Mouse (Mus musculus): ENCODE results near the gene Rab8b. TPM values are rescaled to one million over a fixed set of nuclear protein-coding genes. Genes with fewer than 3 reads are reported as not detected.

Gene Rab8b
- total and polyA plus RNA-seq, 2 experiments from 2014 or later = 20.7 to 30.7 TPM

- no peaks in the 10 kb centered on the region for H3K9me3 ChIP-seq (ENCODE audit: low read length)
- DNase-seq = peak; percentile 68
- no peaks in the 10 kb centered on the region for H3K27me3 ChIP-seq (ENCODE audit: insufficient read depth, low read length)
- 0 out of 2 replicates have a peak, but pooled peaks have one; percentile 16 for ATAC-seq
- no peak for TF ChIP-seq CTCF (IDR thresholded peaks at IDR 0.05; ENCODE audit: low read depth)
- no peak overlapping the region for H3K4me3 ChIP-seq (ENCODE audit: low read depth, low read length)
- no peaks in the 10 kb centered on the region for H3K4me1 ChIP-seq (ENCODE audit: insufficient read depth)
- H3K27ac ChIP-seq (ENCODE audit: low read depth, low read length) = no peak overlapping the region
- no peak overlapping the region for H3K4me2 ChIP-seq (ENCODE audit: low read depth)
- no peaks in the 10 kb centered on the region for H3K36me3 ChIP-seq (ENCODE audit: insufficient read depth)
- WGBS = 44% methylated on average over 8 of the region's 8 CpGs
- no peak overlapping the region for H3K9ac ChIP-seq
Measured at GRCm38 (mm10) chr9:66927696-66928402, 8.4 kb upstream of the Rab8b start.

GRCm38 (mm10) chr9:66925853-66926252 is 6.4 kb upstream of the Rab8b start:
- DNase-seq (no peak), ATAC-seq (no peak)
- no peaks in the 10 kb centered on the region for H3K36me3 ChIP-seq (ENCODE audit: insufficient read depth)
- H3K4me2 ChIP-seq (ENCODE audit: low read depth) = no peak overlapping the region
- WGBS = 78% methylated on average over 3 of the region's 3 CpGs
- H3K27me3 ChIP-seq (ENCODE audit: insufficient read depth, low read length) = no peaks in the 10 kb centered on the region
- H3K4me3 ChIP-seq (ENCODE audit: low read depth, low read length) = no peak overlapping the region
- H3K27ac ChIP-seq (ENCODE audit: low read depth, low read length) = no peak overlapping the region
- H3K9ac ChIP-seq = no peak overlapping the region
- H3K9me3 ChIP-seq (ENCODE audit: low read length) = no peaks in the 10 kb centered on the region
- no peaks in the 10 kb centered on the region for H3K4me1 ChIP-seq (ENCODE audit: insufficient read depth)
- TF ChIP-seq CTCF (IDR thresholded peaks at IDR 0.05; ENCODE audit: low read depth) = no peak

GRCm38 (mm10) chr9:66922076-66922475 is 2.6 kb upstream of the Rab8b start:
- no peak overlapping the region for H3K4me2 ChIP-seq (ENCODE audit: low read depth)
- H3K27me3 ChIP-seq (ENCODE audit: insufficient read depth, low read length) = no peaks in the 10 kb centered on the region
- no peak for DNase-seq
- no peak for ATAC-seq
- H3K9me3 ChIP-seq (ENCODE audit: low read length) = no peaks in the 10 kb centered on the region
- H3K36me3 ChIP-seq (ENCODE audit: insufficient read depth) = no peaks in the 10 kb centered on the region
- peaks cover 8% of the 10 kb centered on the region for H3K4me1 ChIP-seq (ENCODE audit: insufficient read depth)
- WGBS = 98% methylated on average over 1 of the region's 1 CpGs
- H3K4me3 ChIP-seq (ENCODE audit: low read depth, low read length) = no peak overlapping the region
- no peak overlapping the region for H3K9ac ChIP-seq
- H3K27ac ChIP-seq (ENCODE audit: low read depth, low read length) = no peak overlapping the region
- 0 out of 2 replicates have a peak, but pooled peaks have one; percentile 18 for TF ChIP-seq CTCF (IDR thresholded peaks at IDR 0.05; ENCODE audit: low read depth)

- WGBS = 8% methylated on average over 6 of the region's 6 CpGs
- Histone ChIP-seq H3K4me1 (ENCODE audit: insufficient read depth) (peaks cover 8% of the 10 kb centered on the region), H3K9me3 (ENCODE audit: low read length) (no peaks in the 10 kb centered on the region), H3K4me3 (ENCODE audit: low read depth, low read length) (peak overlapping the region; percentile 93; the same call in 1 of the 2 replicates), H3K36me3 (ENCODE audit: insufficient read depth) (no peaks in the 10 kb centered on the region), H3K9ac (no peak overlapping the region), H3K4me2 (ENCODE audit: low read depth) (peak overlapping the region; percentile 81), H3K27me3 (ENCODE audit: insufficient read depth, low read length) (no peaks in the 10 kb centered on the region), H3K27ac (ENCODE audit: low read depth, low read length) (no peak overlapping the region)
- no peak for ATAC-seq
- DNase-seq = no peak
- TF ChIP-seq CTCF (IDR thresholded peaks at IDR 0.05; ENCODE audit: low read depth) = peak; percentile 18; the same call in 1 of the 2 replicates
Measured at GRCm38 (mm10) chr9:66920488-66921279, 1.2 kb upstream of the Rab8b start.

GRCm38 (mm10) chr9:66919981-66920380 is 494 bp upstream of the Rab8b start:
- peaks cover 8% of the 10 kb centered on the region for H3K4me1 ChIP-seq (ENCODE audit: insufficient read depth)
- DNase-seq (no peak), ATAC-seq (peak; percentile 54)
- H3K36me3 ChIP-seq (ENCODE audit: insufficient read depth) = no peaks in the 10 kb centered on the region
- peak overlapping the region; percentile 60 for H3K9ac ChIP-seq
- under 1% methylated on average over 14 of the region's 14 CpGs for WGBS
- H3K4me3 ChIP-seq (ENCODE audit: low read depth, low read length) = peak overlapping the region; percentile 93
- H3K4me2 ChIP-seq (ENCODE audit: low read depth) = peak overlapping the region; percentile 81
- peak overlapping the region; percentile 85 for H3K27ac ChIP-seq (ENCODE audit: low read depth, low read length)
- H3K9me3 ChIP-seq (ENCODE audit: low read length) = no peaks in the 10 kb centered on the region
- no peaks in the 10 kb centered on the region for H3K27me3 ChIP-seq (ENCODE audit: insufficient read depth, low read length)
- TF ChIP-seq CTCF (IDR thresholded peaks at IDR 0.05; ENCODE audit: low read depth) = no peak

- TF ChIP-seq CTCF (IDR thresholded peaks at IDR 0.05; ENCODE audit: low read depth) = no peak
- WGBS = 2% methylated on average over 27 of the region's 27 CpGs
Measured at GRCm38 (mm10) chr9:66918672-66919330, 686 bp downstream of the Rab8b start.

More at GRCm38 (mm10) chr9:66918672-66919330, 686 bp downstream of the Rab8b start:
- no peaks in the 10 kb centered on the region for H3K9me3 ChIP-seq (ENCODE audit: low read length)
- peaks cover 8% of the 10 kb centered on the region for H3K4me1 ChIP-seq (ENCODE audit: insufficient read depth)
- H3K4me2 ChIP-seq (ENCODE audit: low read depth) = peak overlapping the region; percentile 81
- H3K27ac ChIP-seq (ENCODE audit: low read depth, low read length) = peak overlapping the region; percentile 85
- no peaks in the 10 kb centered on the region for H3K36me3 ChIP-seq (ENCODE audit: insufficient read depth)
- ATAC-seq (no peak; the same call in 1 of the 2 replicates), DNase-seq (peak; percentile 23)
- no peaks in the 10 kb centered on the region for H3K27me3 ChIP-seq (ENCODE audit: insufficient read depth, low read length)
- peak overlapping the region; percentile 77 for H3K9ac ChIP-seq
- peak overlapping the region; percentile 93 for H3K4me3 ChIP-seq (ENCODE audit: low read depth, low read length)
